Mouse (Mus musculus) C2C12 (cell line): Measurements from ENCODE around the gene Bcl11a. TPM values are rescaled to one million over a fixed set of nuclear protein-coding genes. Genes with fewer than 3 reads are reported as not detected.

Experiments
- H3K27me3 ChIP-seq: one replicate; pipeline ENCODE4 v1.6.1; 2011; ENCODE audit not compliant: control insufficient read depth, insufficient read depth, insufficient read length
- H3K36me3 ChIP-seq: one replicate; pipeline ENCODE4 v1.6.1; 2011; ENCODE audit not compliant: control insufficient read depth, insufficient read depth
- H3K4me3 ChIP-seq: one replicate; pipeline ENCODE4 v1.5.1; 2011; ENCODE audit warnings: mild to moderate bottlenecking, control low read depth; ENCODE audit not compliant: poor library complexity, insufficient read depth, severe bottlenecking
- H3K79me2 ChIP-seq: one replicate; pipeline ENCODE4 v1.6.1; 2011; ENCODE audit not compliant: control insufficient read depth, insufficient read depth
- H3K79me3 ChIP-seq: one replicate; pipeline ENCODE4 v1.6.1; 2011; ENCODE audit warnings: low read depth, control low read depth
- H3ac ChIP-seq: one replicate; pipeline ENCODE3; 2011; ENCODE audit warnings: low read depth; ENCODE audit not compliant: control insufficient read depth, insufficient read length
- CEBPB ChIP-seq: IDR thresholded peaks from one replicate; pipeline ENCODE4 v1.6.1; 2011; ENCODE audit warnings: low read depth, mild to moderate bottlenecking, control low read depth, moderate library complexity
- CTCF ChIP-seq: IDR thresholded peaks from one replicate; pipeline ENCODE4 v1.5.1; 2011; ENCODE audit not compliant: control insufficient read depth, insufficient read depth, insufficient read length
- FOSL1 ChIP-seq: IDR thresholded peaks from one replicate; pipeline ENCODE4 v1.8.0; 2011; ENCODE audit warnings: mild to moderate bottlenecking, low read length; ENCODE audit not compliant: poor library complexity, insufficient read depth, severe bottlenecking
- MAX ChIP-seq: IDR thresholded peaks from one replicate; pipeline ENCODE4 v1.6.1; 2011; ENCODE audit warnings: mild to moderate bottlenecking, control low read depth
- MYOD1 ChIP-seq: IDR thresholded peaks from one replicate; pipeline ENCODE4 v1.6.1; 2011; ENCODE audit warnings: low read depth; ENCODE audit not compliant: control insufficient read depth, insufficient read length
- MYOG ChIP-seq: IDR thresholded peaks from one replicate; pipeline ENCODE4 v1.6.1; 2011; ENCODE audit not compliant: control insufficient read depth, insufficient read length; ENCODE audit errors: extremely low read depth
- USF1 ChIP-seq: IDR thresholded peaks from one replicate; pipeline ENCODE4 v1.6.1; 2011; ENCODE audit warnings: low read depth, mild to moderate bottlenecking, control low read depth, moderate library complexity
- polyA plus RNA-seq: library from polyadenylated mRNA; unstranded; fragments of >200 nt; fragmentation: generic; extraction: Trizol; gene quantifications from one replicate; pipeline ENCODE4 v1.2.1, GENCODE M21; 2012; ENCODE audit warnings: missing spikeins

The Bcl11a gene
- polyA plus RNA-seq, 1 experiment: not detected

DNA sequence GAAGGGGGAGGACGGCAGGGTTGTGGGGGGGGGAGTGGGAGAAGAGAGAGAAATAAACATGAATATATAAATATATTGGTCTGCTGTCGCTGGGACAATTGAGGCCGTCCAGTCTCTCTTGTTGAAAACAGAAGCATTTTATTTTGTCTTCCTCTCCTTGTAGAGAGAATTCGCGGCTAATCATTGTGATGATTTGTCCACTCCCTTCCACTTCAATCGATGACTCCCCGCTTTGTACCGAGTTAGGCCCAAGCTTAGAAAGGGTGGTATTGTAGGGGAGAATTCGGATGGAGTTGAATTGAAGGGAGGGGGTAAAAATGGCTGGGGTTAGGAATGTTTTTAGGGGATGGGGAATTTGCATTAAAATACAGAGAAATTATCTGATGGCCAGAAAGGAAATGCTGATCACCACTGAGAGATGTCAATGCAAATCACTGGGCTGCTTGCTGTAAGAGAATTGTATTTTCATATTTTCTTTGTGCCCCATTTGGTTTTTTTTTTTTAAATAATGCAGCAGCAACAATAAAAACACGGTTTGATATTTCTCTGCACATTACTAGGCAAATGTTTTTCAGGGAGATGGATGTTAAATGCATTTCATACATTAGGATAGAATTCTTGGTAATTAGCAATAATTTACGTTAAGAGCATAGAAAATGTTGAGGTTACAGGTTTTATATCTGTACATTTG, 4.7 kb downstream of the Bcl11a start:
- no peak for TF ChIP-seq MYOG
- TF ChIP-seq CEBPB: no peak
- TF ChIP-seq CTCF: no peak
- no peak for TF ChIP-seq USF1
- no peak for TF ChIP-seq MYOD1
- no peak for TF ChIP-seq MAX
- Histone ChIP-seq H3K27me3 (peaks cover 56% of the 10 kb centered on the region), H3K4me3 (no peak overlapping the region), H3K36me3 (no peaks in the 10 kb centered on the region), H3K79me3 (no peaks in the 10 kb centered on the region), H3ac (no peak overlapping the region), H3K79me2 (no peaks in the 10 kb centered on the region)

- H3K27me3 ChIP-seq: peaks cover 50% of the 10 kb centered on the region
- H3K4me3 ChIP-seq: no peak overlapping the region
- TF ChIP-seq MYOD1: no peak
- TF ChIP-seq USF1: no peak
- no peak for TF ChIP-seq MYOG
- TF ChIP-seq FOSL1: no peak
- TF ChIP-seq MAX: no peak
- TF ChIP-seq CEBPB: no peak
- TF ChIP-seq CTCF: no peak
- H3ac ChIP-seq: no peak overlapping the region
- no peaks in the 10 kb centered on the region for H3K79me3 ChIP-seq
- no peaks in the 10 kb centered on the region for H3K79me2 ChIP-seq
- no peaks in the 10 kb centered on the region for H3K36me3 ChIP-seq
Observed at GRCm38 (mm10) chr11:24083076-24083405, 5.2 kb downstream of the Bcl11a start.

- no peaks in the 10 kb centered on the region for H3K79me3 ChIP-seq
- H3K27me3 ChIP-seq: peaks cover 47% of the 10 kb centered on the region
- no peaks in the 10 kb centered on the region for H3K36me3 ChIP-seq
- H3ac ChIP-seq: no peak overlapping the region
- TF ChIP-seq MAX (no peak), MYOD1 (no peak), CTCF (no peak), CEBPB (no peak), FOSL1 (no peak), MYOG (no peak), USF1 (no peak)
- H3K79me2 ChIP-seq: no peaks in the 10 kb centered on the region
- H3K4me3 ChIP-seq: no peak overlapping the region
Observed at GRCm38 (mm10) chr11:24083423-24083822, 5.6 kb downstream of the Bcl11a start.

GRCm38 (mm10) chr11:24084077-24084476, 6.2 kb downstream of the Bcl11a start:
- no peaks in the 10 kb centered on the region for H3K79me3 ChIP-seq
- no peaks in the 10 kb centered on the region for H3K79me2 ChIP-seq
- H3K36me3 ChIP-seq: no peaks in the 10 kb centered on the region
- H3K27me3 ChIP-seq: peaks cover 40% of the 10 kb centered on the region
- TF ChIP-seq FOSL1 (no peak), MYOG (no peak), MAX (no peak), MYOD1 (no peak), USF1 (no peak), CEBPB (no peak), CTCF (no peak)
- H3K4me3 ChIP-seq: no peak overlapping the region
- H3ac ChIP-seq: no peak overlapping the region

DNA sequence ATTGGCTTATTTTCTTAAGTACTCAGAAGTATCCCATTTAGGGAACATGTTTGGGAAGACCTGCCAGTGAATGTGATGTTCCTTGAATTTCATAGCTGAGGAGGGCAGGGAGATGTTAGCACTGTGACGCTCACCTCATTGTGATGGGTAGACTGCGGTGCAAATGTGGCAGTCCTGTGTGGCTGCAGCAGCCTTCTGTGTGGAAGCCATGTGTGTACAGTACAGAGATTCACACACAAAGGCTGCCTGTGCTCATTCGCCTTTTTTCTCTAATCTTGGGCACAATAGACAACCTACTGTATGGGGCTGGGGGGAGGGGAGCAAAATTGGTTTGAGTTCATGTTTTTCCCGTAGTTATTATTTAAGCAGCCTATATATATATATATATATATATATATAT, 6.7 kb downstream of the Bcl11a start:
- Histone ChIP-seq H3K79me3 (no peaks in the 10 kb centered on the region), H3K27me3 (peaks cover 36% of the 10 kb centered on the region), H3K79me2 (no peaks in the 10 kb centered on the region), H3K36me3 (no peaks in the 10 kb centered on the region), H3ac (no peak overlapping the region), H3K4me3 (no peak overlapping the region)
- TF ChIP-seq MAX (no peak), FOSL1 (no peak), MYOG (no peak), CEBPB (no peak), CTCF (no peak), USF1 (no peak), MYOD1 (no peak)

GRCm38 (mm10) chr11:24085986-24086385, 8.1 kb downstream of the Bcl11a start:
- no peak overlapping the region for H3ac ChIP-seq
- TF ChIP-seq MAX (no peak), MYOD1 (no peak), FOSL1 (no peak)
- H3K79me2 ChIP-seq: no peaks in the 10 kb centered on the region
- no peak overlapping the region for H3K4me3 ChIP-seq
- H3K79me3 ChIP-seq: no peaks in the 10 kb centered on the region
- H3K27me3 ChIP-seq: peaks cover 22% of the 10 kb centered on the region
- H3K36me3 ChIP-seq: no peaks in the 10 kb centered on the region
